Mouse (Mus musculus) CH12.LX (cell line): Measurements from ENCODE around the gene Ccdc162. TPM values are rescaled to one million over a fixed set of nuclear protein-coding genes. Genes with fewer than 3 reads are reported as not detected.
A peak's percentile ranks its signal among the peaks of the same experiment; 100 is the strongest.

ENCODE experiments used
- DNase-seq: peaks from one replicate; pipeline ENCODE4 v3.0.0-alpha.2; 2013; ENCODE audit errors: extremely low read depth
- H3K27ac ChIP-seq: 2 replicates; pipeline ENCODE4 v1.5.1; 2012; ENCODE audit warnings: low read depth, mild to moderate bottlenecking, control low read depth, moderate library complexity; ENCODE audit not compliant: insufficient read depth
- H3K27me3 ChIP-seq: replicated peaks from 2 replicates; pipeline ENCODE3; 2012; ENCODE audit warnings: inconsistent platforms
- H3K36me3 ChIP-seq, 2 experiments: replicated peaks in 1 of 2; 2 replicates each; pipeline versions ENCODE3 to v1.6.1; 2012; ENCODE audit warnings: inconsistent platforms in 1 of 2, low read length in 1 of 2, mild to moderate bottlenecking in 1 of 2, mixed read lengths in 1 of 2, moderate library complexity in 1 of 2; ENCODE audit not compliant: control insufficient read depth in 1 of 2, insufficient read depth in 1 of 2
- H3K4me1 ChIP-seq, 2 experiments: 2 replicates each; pipeline ENCODE4 v1.6.1; 2012; ENCODE audit warnings: inconsistent platforms in 1 of 2, moderate library complexity in 1 of 2; ENCODE audit not compliant: insufficient read depth in 2 of 2, control insufficient read depth in 1 of 2
- H3K4me2 ChIP-seq: 2 replicates; pipeline ENCODE4 v1.6.1; 2012; ENCODE audit warnings: low read depth, mild to moderate bottlenecking, control low read depth; ENCODE audit not compliant: poor library complexity, insufficient read depth, severe bottlenecking
- H3K4me3 ChIP-seq, 3 experiments: fragments of 150-350 bp in 1 of 3; sonication (generic) in 1 of 3; replicated peaks in 1 of 3; 2 replicates each; pipeline versions ENCODE3 to v1.5.1; 2011 to 2012; ENCODE audit warnings: low read depth in 2 of 3, low read length in 2 of 3, mild to moderate bottlenecking in 2 of 3, moderate library complexity in 2 of 3, control low read depth in 1 of 3, improper control_type of control experiment in 1 of 3, inconsistent platforms in 1 of 3, mixed read lengths in 1 of 3; ENCODE audit not compliant: poor library complexity in 1 of 3
- H3K79me2 ChIP-seq: replicated peaks from 2 replicates; pipeline ENCODE4 v1.6.1; 2012; ENCODE audit warnings: mild to moderate bottlenecking, moderate library complexity; ENCODE audit not compliant: control insufficient read depth, poor library complexity, insufficient read depth, severe bottlenecking; ENCODE audit errors: extremely low read depth
- H3K9ac ChIP-seq: 2 replicates; pipeline ENCODE4 v1.6.1; 2012; ENCODE audit warnings: low read depth, mild to moderate bottlenecking, control low read depth, moderate library complexity; ENCODE audit not compliant: insufficient read depth
- H3K9me3 ChIP-seq: replicated peaks from 2 replicates; pipeline ENCODE3; 2012; ENCODE audit warnings: low read length, inconsistent platforms, mixed read lengths
- BHLHE40 ChIP-seq: IDR thresholded peaks from 2 replicates; pipeline ENCODE4 v1.6.1; 2011; ENCODE audit warnings: mild to moderate bottlenecking, low read depth, low read length, improper control_type of control experiment
- CHD1 ChIP-seq: IDR thresholded peaks from 2 replicates; pipeline ENCODE4 v1.6.1; 2012; ENCODE audit warnings: low read depth, low read length, improper control_type of control experiment, inconsistent platforms
- CHD2 ChIP-seq: IDR thresholded peaks from 2 replicates; pipeline ENCODE4 v1.6.1; 2011; ENCODE audit warnings: low read length, improper control_type of control experiment
- CTCF ChIP-seq, 2 experiments: IDR thresholded peaks in 1 of 2; conservative IDR thresholded peaks in 1 of 2; 2 replicates each; pipeline ENCODE4 v1.5.1; 2011 to 2012; ENCODE audit warnings: low read depth in 2 of 2, low read length in 2 of 2, improper control_type of control experiment in 1 of 2, inconsistent platforms in 1 of 2, mild to moderate bottlenecking in 1 of 2, moderate library complexity in 1 of 2
- E2F4 ChIP-seq: IDR thresholded peaks from 2 replicates; pipeline ENCODE4 v1.6.1; 2011; ENCODE audit warnings: low read depth, low read length, improper control_type of control experiment; ENCODE audit not compliant: insufficient replicate concordance
- ELF1 ChIP-seq: IDR thresholded peaks from 2 replicates; pipeline ENCODE4 v1.6.1; 2014; ENCODE audit warnings: low read depth, mild to moderate bottlenecking, inconsistent platforms, low read length, improper control_type of control experiment
- EP300 ChIP-seq: IDR thresholded peaks from 2 replicates; pipeline ENCODE4 v1.6.1; 2011; ENCODE audit warnings: low read length, improper control_type of control experiment
- ETS1 ChIP-seq: conservative IDR thresholded peaks from 2 replicates; pipeline ENCODE4 v1.6.1; 2012; ENCODE audit warnings: low read depth, mild to moderate bottlenecking, inconsistent platforms, low read length, improper control_type of control experiment, moderate library complexity
- GABPA ChIP-seq: IDR thresholded peaks from 2 replicates; pipeline ENCODE4 v1.6.1; 2012; ENCODE audit warnings: low read depth, low read length, improper control_type of control experiment, inconsistent platforms; ENCODE audit not compliant: insufficient replicate concordance
- HCFC1 ChIP-seq: IDR thresholded peaks from 2 replicates; pipeline ENCODE4 v1.6.1; 2012; ENCODE audit warnings: low read depth, mild to moderate bottlenecking, inconsistent platforms, low read length, improper control_type of control experiment
- IRF4 ChIP-seq: IDR thresholded peaks from 2 replicates; pipeline ENCODE4 v1.6.1; 2014; ENCODE audit warnings: low read depth, mild to moderate bottlenecking, inconsistent platforms, low read length, improper control_type of control experiment
- JUN ChIP-seq: IDR thresholded peaks from 2 replicates; pipeline ENCODE4 v1.6.1; 2011; ENCODE audit warnings: low read depth, mild to moderate bottlenecking, low read length, improper control_type of control experiment, moderate library complexity; ENCODE audit not compliant: insufficient read depth
- JUND ChIP-seq: conservative IDR thresholded peaks from 2 replicates; pipeline ENCODE4 v1.6.1; 2011; ENCODE audit warnings: low read depth, low read length, improper control_type of control experiment
- KAT2A ChIP-seq: IDR thresholded peaks from 2 replicates; pipeline ENCODE4 v1.6.1; 2012; ENCODE audit warnings: low read length, improper control_type of control experiment, inconsistent platforms; ENCODE audit not compliant: insufficient replicate concordance
- MAFK ChIP-seq: IDR thresholded peaks from 2 replicates; pipeline ENCODE4 v1.6.1; 2011; ENCODE audit warnings: low read length, improper control_type of control experiment; ENCODE audit not compliant: insufficient replicate concordance
- MAX ChIP-seq: IDR thresholded peaks from 2 replicates; pipeline ENCODE4 v1.6.1; 2011; ENCODE audit warnings: low read length, improper control_type of control experiment
- MAZ ChIP-seq: IDR thresholded peaks from 2 replicates; pipeline ENCODE4 v1.6.1; 2012; ENCODE audit warnings: low read depth, mild to moderate bottlenecking, inconsistent platforms, low read length, improper control_type of control experiment, moderate library complexity
- MEF2A ChIP-seq: IDR thresholded peaks from 2 replicates; pipeline ENCODE4 v1.6.1; 2014; ENCODE audit warnings: low read depth, mild to moderate bottlenecking, inconsistent platforms, low read length, improper control_type of control experiment, borderline replicate concordance
- MXI1 ChIP-seq: IDR thresholded peaks from 2 replicates; pipeline ENCODE4 v1.6.1; 2011; ENCODE audit warnings: mild to moderate bottlenecking, low read depth, low read length, improper control_type of control experiment
- MYC ChIP-seq: IDR thresholded peaks from 2 replicates; pipeline ENCODE4 v1.6.1; 2011; ENCODE audit warnings: low read depth, mild to moderate bottlenecking, improper control_type of control experiment, low read length
- NELFE ChIP-seq: IDR thresholded peaks from 2 replicates; pipeline ENCODE4 v1.6.1; 2011; ENCODE audit warnings: low read depth, low read length, improper control_type of control experiment
- NRF1 ChIP-seq: IDR thresholded peaks from 2 replicates; pipeline ENCODE4 v1.6.1; 2014; ENCODE audit warnings: low read depth, mild to moderate bottlenecking, inconsistent platforms, low read length, improper control_type of control experiment, moderate library complexity
- PAX5 ChIP-seq: IDR thresholded peaks from 2 replicates; pipeline ENCODE4 v1.6.1; 2012; ENCODE audit warnings: low read length, inconsistent platforms, mixed read lengths
- POLR2A ChIP-seq: IDR thresholded peaks from 2 replicates; pipeline ENCODE4 v1.6.1; 2011; ENCODE audit warnings: low read depth, mild to moderate bottlenecking, improper control_type of control experiment, low read length
- POLR2AphosphoS2 ChIP-seq: IDR thresholded peaks from 2 replicates; pipeline ENCODE4 v1.6.1; 2011; ENCODE audit warnings: low read depth, low read length, improper control_type of control experiment
- RAD21 ChIP-seq: IDR thresholded peaks from 2 replicates; pipeline ENCODE4 v1.6.1; 2011; ENCODE audit warnings: low read depth, mild to moderate bottlenecking, low read length, improper control_type of control experiment, moderate library complexity
- RCOR1 ChIP-seq: conservative IDR thresholded peaks from 2 replicates; pipeline ENCODE4 v1.6.1; 2012; ENCODE audit warnings: low read depth, mild to moderate bottlenecking, inconsistent platforms, low read length, improper control_type of control experiment
- SIN3A ChIP-seq: IDR thresholded peaks from 2 replicates; pipeline ENCODE4 v1.6.1; 2012; ENCODE audit warnings: low read length, improper control_type of control experiment, inconsistent platforms
- SMC3 ChIP-seq: IDR thresholded peaks from 2 replicates; pipeline ENCODE4 v1.6.1; 2011; ENCODE audit warnings: low read depth, low read length, improper control_type of control experiment
- TBP ChIP-seq: conservative IDR thresholded peaks from 2 replicates; pipeline ENCODE4 v1.6.1; 2011; ENCODE audit warnings: low read depth, low read length, improper control_type of control experiment
- TCF12 ChIP-seq: IDR thresholded peaks from 2 replicates; pipeline ENCODE4 v1.6.1; 2014; ENCODE audit warnings: low read depth, mild to moderate bottlenecking, inconsistent platforms, low read length, improper control_type of control experiment
- UBTF ChIP-seq: IDR thresholded peaks from 2 replicates; pipeline ENCODE4 v1.6.1; 2012; ENCODE audit warnings: low read depth, mild to moderate bottlenecking, inconsistent platforms, low read length, improper control_type of control experiment, moderate library complexity
- USF1 ChIP-seq: IDR thresholded peaks from 2 replicates; pipeline ENCODE4 v1.6.1; 2014; ENCODE audit warnings: low read depth, mild to moderate bottlenecking, inconsistent platforms, low read length, improper control_type of control experiment
- USF2 ChIP-seq: conservative IDR thresholded peaks from 2 replicates; pipeline ENCODE4 v1.6.1; 2011; ENCODE audit warnings: low read depth, low read length, improper control_type of control experiment
- ZC3H11A ChIP-seq: IDR thresholded peaks from 2 replicates; pipeline ENCODE4 v1.6.1; 2012; ENCODE audit warnings: low read depth, mild to moderate bottlenecking, inconsistent platforms, low read length, improper control_type of control experiment
- ZKSCAN1 ChIP-seq: IDR thresholded peaks from 2 replicates; pipeline ENCODE4 v1.6.1; 2012; ENCODE audit warnings: low read depth, inconsistent platforms, low read length, improper control_type of control experiment, borderline replicate concordance
- ZMIZ1 ChIP-seq: IDR thresholded peaks from 2 replicates; pipeline ENCODE4 v1.6.1; 2012; ENCODE audit warnings: low read depth, mild to moderate bottlenecking, inconsistent platforms, low read length, improper control_type of control experiment
- ZNF384 ChIP-seq: IDR thresholded peaks from 2 replicates; pipeline ENCODE4 v1.6.1; 2012; ENCODE audit warnings: low read depth, low read length, improper control_type of control experiment, inconsistent platforms
- dilution Hi-C: fragments of 300-500 bp; cut with MboI; formaldehyde crosslinking; loops from 2 replicates; pipeline ENCODE4 v1.14.3; 2020; ENCODE audit warnings: low sequenced_read_pairs; ENCODE audit not compliant: extremely low pct_unique_long_range_greater_than_20kb, extremely low pct_ligation_motif_present
- in situ Hi-C: fragments of 300-500 bp; cut with MboI; formaldehyde crosslinking; loops from 3 replicates; pipeline ENCODE4 v1.14.3; 2019; ENCODE audit warnings: low sequenced_read_pairs, low pct_ligation_motif_present, low pct_unique_long_range_greater_than_20kb, mixed read lengths
- polyA plus RNA-seq: library from polyadenylated mRNA; unstranded; fragments of >175 nt; gene quantifications from 2 replicates; pipeline ENCODE4 v1.2.1, GENCODE M21; 2012; ENCODE audit warnings: low read depth; ENCODE audit not compliant: insufficient read length
- total RNA-seq, 2 experiments: library from RNA; depleted of rRNA; stranded (reverse); fragments of 300-350 nt in 1 of 2; fragments of >200 nt in 1 of 2; gene quantifications; 2 replicates each; pipeline ENCODE4 v1.2.3; 2012 to 2014

Ccdc162 gene
- total and polyA plus RNA-seq, 3 experiments, result 0.64 to 1.3 (median 1.3) TPM

GRCm38 (mm10) chr10:41489708-41490517 is 226.5 kb downstream of the Ccdc162 start, which contains the start of the genes Smpd2 and Ppil6:
Gene Smpd2 (minus strand): TSS chr10:41490369.
Gene Ppil6 (plus strand): TSS chr10:41490439.
- in situ Hi-C loops, result no loop called here
- TF ChIP-seq JUN (no peak), TBP (no peak), ZNF384 (no peak), MAX (no peak), SMC3 (0 out of 2 replicates have a peak, but pooled peaks have one; percentile 2), KAT2A (no peak), USF2 (no peak), POLR2A (peak; percentile 68), NELFE (peak; percentile 41; the same call in 1 of the 2 replicates), TCF12 (no peak; the same call in 1 of the 2 replicates), CHD2 (no peak), SIN3A (no peak), IRF4 (no peak), HCFC1 (peak; percentile 40; the same call in 1 of the 2 replicates), MAZ (no peak), RAD21 (no peak), MAFK (no peak), GABPA (no peak), USF1 (no peak), E2F4 (no peak), CHD1 (no peak), ZMIZ1 (no peak), MXI1 (peak; percentile 93), MEF2A (no peak), POLR2AphosphoS2 (no peak), UBTF (no peak), ZKSCAN1 (no peak), CTCF (conservative IDR thresholded peaks at IDR 0.05 in 1 of 2, IDR thresholded peaks at IDR 0.05 in 1 of 2; ENCODE audit: low read depth in 2 of 2, low read length in 2 of 2) (no peak), MYC (0 out of 2 replicates have a peak, but pooled peaks have one; percentile 25), EP300 (no peak), RCOR1 (no peak), JUND (no peak), ELF1 (peak; percentile 48; the same call in 1 of the 2 replicates), PAX5 (no peak), NRF1 (no peak), ETS1 (no peak), BHLHE40 (no peak), ZC3H11A (no peak)
- peaks cover 31 to 44% of the 10 kb centered on the region in 2 experiments for H3K36me3 ChIP-seq
- no peaks in the 10 kb centered on the region for H3K79me2 ChIP-seq
- peak; percentile 83 for DNase-seq
- no peak within 1 kb of the TSS for H3K27ac ChIP-seq
- peak within 1 kb of the TSS; percentile 69 to 79 (median 69) for H3K4me3 ChIP-seq
- H3K27me3 ChIP-seq, result no peaks in the 10 kb centered on the region
- dilution Hi-C loops, result no loop called here
- peak within 1 kb of the TSS; percentile 92 for H3K4me2 ChIP-seq
- peak within 1 kb of the TSS; percentile 63 for H3K9ac ChIP-seq
- H3K9me3 ChIP-seq, result no peaks in the 10 kb centered on the region
- peaks cover 4 to 17% of the 10 kb centered on the region in 2 experiments; a peak in 3 of 4 replicates for H3K4me1 ChIP-seq
